Mouse (Mus musculus) frontal cortex, adult 2 months (tissue): Measurements from ENCODE around the gene Lrrc2. TPM values are rescaled to one million over a fixed set of nuclear protein-coding genes. Genes with fewer than 3 reads are reported as not detected.

Experiments used
- polyA plus RNA-seq: library from polyadenylated mRNA; depleted of rRNA; stranded (reverse); fragments of >200 nt; gene quantifications from 2 replicates; pipeline ENCODE4 v1.2.3, GENCODE M21; 2012; rRNA removed

Lrrc2 gene
- polyA plus RNA-seq, 1 experiment = 1.0 TPM

Other genes starting within 250 kb of the Lrrc2 start
- 0.32 and 0.46 TPM in 2 replicates for gene Myl3, start 209.7 kb upstream of the Lrrc2 start, polyA plus RNA-seq
- 6.9 and 9.1 TPM in 2 replicates for gene Pth1r, start 204.4 kb upstream of the Lrrc2 start, polyA plus RNA-seq
- gene Prss42, start 153.4 kb upstream of the Lrrc2 start, polyA plus RNA-seq = 0.06 TPM in 1 of 2 replicates, not detected in the other
- not detected in 2 replicates for gene Prss44, start 137.6 kb upstream of the Lrrc2 start, polyA plus RNA-seq
- gene Prss43, start 124.9 kb upstream of the Lrrc2 start, polyA plus RNA-seq = 0.06 and 0.15 TPM in 2 replicates
- gene Prss45, start 117.0 kb upstream of the Lrrc2 start, polyA plus RNA-seq = 0.42 and 0.54 TPM in 2 replicates
- not detected in 2 replicates for gene Prss46, start 107.0 kb upstream of the Lrrc2 start, polyA plus RNA-seq
- gene Prss50, start 93.6 kb upstream of the Lrrc2 start, polyA plus RNA-seq = 0.65 and 0.86 TPM in 2 replicates
- 7.9 and 8.3 TPM in 2 replicates for gene Als2cl, start 71.7 kb upstream of the Lrrc2 start, polyA plus RNA-seq
- gene Tmie, start 71.4 kb upstream of the Lrrc2 start, polyA plus RNA-seq = 2.2 and 2.5 TPM in 2 replicates
- gene Fam240a, start 34.7 kb upstream of the Lrrc2 start, polyA plus RNA-seq = not detected in 2 replicates
- gene Tdgf1, start 5.4 kb upstream of the Lrrc2 start, polyA plus RNA-seq = 0.94 and 1.3 TPM in 2 replicates
- gene Rtp3, start 39.0 kb downstream of the Lrrc2 start, polyA plus RNA-seq = 0.50 and 0.71 TPM in 2 replicates
- gene Ltf, start 67.7 kb downstream of the Lrrc2 start, polyA plus RNA-seq = 0.06 and 0.71 TPM in 2 replicates
- 1.5 and 1.6 TPM in 2 replicates for gene Ccrl2, start 106.0 kb downstream of the Lrrc2 start, polyA plus RNA-seq
- 45.6 and 52.0 TPM in 2 replicates for gene Lrrfip2, start 166.0 kb downstream of the Lrrc2 start, polyA plus RNA-seq